Mouse (Mus musculus) heart, adult 11 months (tissue): ENCODE results near the gene Fmnl1.

Experiments used
- DNase-seq: peaks from one replicate; pipeline ENCODE4 v3.0.0; 2022

The Fmnl1 gene

GRCm38 (mm10) chr11:103223951-103224456 is 53.1 kb downstream of the Fmnl1 start:
- peak; percentile 97 for DNase-seq

GRCm38 (mm10) chr11:103229608-103230007 is 58.7 kb downstream of the Fmnl1 start:
- no peak for DNase-seq

GRCm38 (mm10) chr11:103230626-103231025 is 59.7 kb downstream of the Fmnl1 start:
- DNase-seq = peak; percentile 97

GRCm38 (mm10) chr11:103231367-103231766 is 60.5 kb downstream of the Fmnl1 start:
- peak; percentile 90 for DNase-seq

- peak; percentile 96 for DNase-seq
These were observed 62.1 kb downstream of the Fmnl1 start for GRCm38 (mm10) chr11:103232966-103233365.

- DNase-seq = no peak
These were observed 63.5 kb downstream of the Fmnl1 start for GRCm38 (mm10) chr11:103234447-103234846.

- DNase-seq = peak; percentile 94
These were observed 64.8 kb downstream of the Fmnl1 start for GRCm38 (mm10) chr11:103235702-103236101.

GRCm38 (mm10) chr11:103236431-103236830 is 65.5 kb downstream of the Fmnl1 start:
- DNase-seq = no peak

- DNase-seq = peak; percentile 92
These were observed 66.0 kb downstream of the Fmnl1 start for GRCm38 (mm10) chr11:103236903-103237302.

- no peak for DNase-seq
These were observed 66.8 kb downstream of the Fmnl1 start for GRCm38 (mm10) chr11:103237757-103238156.

GRCm38 (mm10) chr11:103240740-103241139 is 69.8 kb downstream of the Fmnl1 start:
- peak; percentile 93 for DNase-seq

GRCm38 (mm10) chr11:103244856-103245255 is 73.9 kb downstream of the Fmnl1 start:
- DNase-seq = no peak

- peak; percentile 98 for DNase-seq
These were observed 75.3 kb downstream of the Fmnl1 start for GRCm38 (mm10) chr11:103246081-103246730.

- peak; percentile 95 for DNase-seq
These were observed 75.9 kb downstream of the Fmnl1 start for GRCm38 (mm10) chr11:103246731-103247290.

GRCm38 (mm10) chr11:103247504-103248177 is 76.7 kb downstream of the Fmnl1 start:
- peak; percentile 98 for DNase-seq
